Mouse (Mus musculus): ENCODE results near the gene Cdk5rap2.

DNA sequence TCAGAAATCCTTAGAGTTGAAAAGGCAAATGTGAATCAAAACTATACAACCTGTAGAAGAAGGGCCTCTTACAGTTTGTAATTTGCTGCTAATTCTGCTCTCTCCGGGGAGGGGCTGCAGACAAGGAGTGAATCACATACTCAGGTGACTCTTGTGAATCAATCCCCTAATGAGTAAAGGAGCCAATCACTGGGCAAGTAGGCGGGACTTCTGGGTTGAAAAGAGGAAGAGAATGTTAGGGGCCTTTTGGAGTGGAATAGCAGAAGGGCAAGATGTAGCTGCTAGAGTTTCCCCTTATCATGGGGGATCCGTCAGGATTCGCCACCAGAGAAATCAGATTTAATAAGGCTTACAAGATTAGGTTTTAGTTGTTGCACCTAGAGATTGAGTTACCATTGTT, 12.2 kb downstream of the Cdk5rap2 start:
- no peak for TF ChIP-seq POLR2A (IDR thresholded peaks at IDR 0.05; ENCODE audit: borderline replicate concordance, low read depth, low read length)
- TF ChIP-seq CTCF (IDR thresholded peaks at IDR 0.05; ENCODE audit: low read depth, low read length) = no peak
